Mouse (Mus musculus): ENCODE measurements around the gene Srrm3. TPM values are rescaled to one million over a fixed set of nuclear protein-coding genes. Genes with fewer than 3 reads are reported as not detected.

Srrm3 gene
- polyA plus RNA-seq (2015; fragmentation: Illumina TruSeq; extraction: RNeasy Lipid Tissue Mini Kit (QIAGEN cat#74804); ENCODE audit: insufficient read depth, low read depth, low replicate concordance), result 2.1 TPM

DNA sequence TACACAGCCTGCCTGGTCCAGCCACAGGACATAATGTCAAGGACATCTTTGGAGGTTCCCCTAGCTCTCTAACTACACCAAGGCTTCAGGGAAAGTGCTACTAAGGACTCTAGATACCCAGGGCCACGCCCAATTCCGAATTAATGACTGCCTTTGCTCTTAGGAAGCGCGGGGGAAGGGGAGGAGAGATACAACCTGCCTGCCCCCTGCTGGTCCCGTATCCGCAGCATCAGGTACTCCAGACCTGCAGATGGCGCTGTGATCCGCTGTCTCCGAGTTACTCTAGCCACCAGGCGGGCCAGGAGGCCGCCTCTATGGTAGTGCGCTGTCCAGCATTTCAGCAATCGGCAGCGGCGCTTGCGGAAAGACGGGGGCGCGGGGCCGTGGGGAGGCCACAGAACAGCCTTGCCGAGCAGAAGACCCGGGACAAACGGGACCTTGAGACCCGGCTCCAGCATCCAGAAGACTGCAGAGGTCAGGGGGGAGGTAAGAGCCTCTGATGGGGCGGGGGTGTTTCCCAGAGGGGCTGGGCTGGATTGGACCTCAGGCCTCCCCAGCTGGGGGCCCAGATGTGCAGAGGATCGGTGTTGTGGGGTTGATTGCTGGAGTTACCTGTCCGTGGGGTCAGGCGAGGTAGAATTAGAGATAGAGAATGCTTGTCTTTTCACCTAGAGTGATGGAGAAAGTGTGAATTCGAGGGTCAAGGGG lies at the start of gene Srrm3:
Gene Srrm3, plus strand, starts transcription at position 336 of the 708 bp plus-strand sequence.

DNA sequence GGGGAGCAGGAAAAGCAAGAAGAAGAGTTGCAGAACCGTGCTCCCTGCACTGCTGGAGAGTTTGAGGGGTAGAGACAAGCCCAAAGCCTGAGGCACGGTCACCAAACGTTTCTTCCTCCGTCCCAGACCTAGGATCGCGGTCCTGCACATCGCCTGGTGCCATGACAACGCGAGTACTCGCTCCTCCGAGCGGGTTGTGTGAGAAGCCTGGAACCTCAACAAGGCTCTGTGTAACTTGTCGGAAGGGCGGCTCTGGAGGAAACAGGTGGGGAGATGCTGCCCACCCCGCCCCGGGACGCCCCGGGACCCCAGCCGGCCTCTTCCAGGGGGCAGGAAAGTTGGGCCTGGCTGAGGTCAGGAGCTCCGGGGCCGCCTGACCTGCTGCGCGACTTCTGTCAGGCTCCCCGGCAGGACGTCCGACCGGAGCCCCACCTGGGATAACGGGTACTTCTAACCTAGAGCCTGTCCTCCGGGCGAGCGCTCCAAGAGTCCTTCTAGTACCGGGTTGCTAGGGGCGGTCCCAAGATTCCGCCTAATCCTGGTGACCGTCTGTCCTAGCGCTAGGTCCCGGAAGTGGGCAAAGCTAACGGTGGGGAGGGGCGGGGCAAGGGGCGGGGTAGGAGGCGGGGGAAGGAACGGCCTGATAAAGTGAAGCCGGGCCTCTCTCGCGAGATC lies 28.8 kb upstream of the Srrm3 start, which contains the start of gene Styxl1:
Gene Styxl1, minus strand, starts transcription at position 590 of the 675 bp plus-strand sequence.

DNA sequence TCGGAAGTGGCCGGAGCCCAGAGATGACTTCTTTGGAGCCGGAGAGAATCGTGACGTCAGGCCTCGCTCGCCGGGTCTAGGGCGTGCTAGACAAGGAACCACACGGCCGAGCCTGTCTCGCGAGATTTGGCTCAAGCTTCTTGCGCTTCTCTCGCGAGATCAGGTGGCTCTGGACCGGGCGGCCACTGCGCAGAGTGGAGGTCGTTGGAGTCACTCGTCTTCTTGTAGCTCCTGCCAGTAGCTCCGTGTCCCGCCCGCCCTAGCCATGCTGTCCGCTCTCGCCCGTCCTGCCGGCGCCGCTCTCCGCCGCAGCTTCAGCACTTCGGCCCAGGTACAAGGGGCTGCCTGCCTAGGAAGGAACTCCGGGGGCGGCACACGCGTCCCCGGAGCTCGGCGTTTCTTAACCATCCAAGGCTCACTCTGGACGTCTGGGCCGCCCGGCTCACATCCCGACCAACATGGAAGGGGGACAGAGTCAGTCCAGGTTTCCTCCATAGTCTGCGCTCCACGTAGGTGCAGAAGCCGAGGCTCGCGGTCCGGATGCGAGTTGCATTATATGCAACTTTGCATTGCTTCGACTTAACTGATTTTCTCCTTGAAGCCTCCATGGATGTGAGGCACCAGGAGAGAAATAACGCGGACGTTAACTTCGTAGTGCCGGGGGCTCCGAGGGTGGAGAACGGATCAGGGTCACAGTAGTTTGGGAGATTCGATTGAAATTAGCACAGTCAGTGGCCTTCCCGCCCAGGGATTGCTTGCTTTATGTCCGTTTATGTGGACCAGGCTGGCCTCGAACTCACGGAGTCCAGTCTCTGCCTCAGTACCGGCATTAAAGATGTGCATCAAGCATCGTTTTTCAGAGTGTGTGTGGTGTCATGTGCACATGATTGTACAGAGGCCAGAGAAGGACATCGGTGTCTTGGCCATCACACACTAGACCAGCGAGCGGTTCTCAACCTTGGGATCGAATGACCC lies 27.9 kb upstream of the Srrm3 start, which contains the start of gene Mdh2:
Gene Mdh2, plus strand, starts transcription at position 10 of the 975 bp plus-strand sequence.

DNA sequence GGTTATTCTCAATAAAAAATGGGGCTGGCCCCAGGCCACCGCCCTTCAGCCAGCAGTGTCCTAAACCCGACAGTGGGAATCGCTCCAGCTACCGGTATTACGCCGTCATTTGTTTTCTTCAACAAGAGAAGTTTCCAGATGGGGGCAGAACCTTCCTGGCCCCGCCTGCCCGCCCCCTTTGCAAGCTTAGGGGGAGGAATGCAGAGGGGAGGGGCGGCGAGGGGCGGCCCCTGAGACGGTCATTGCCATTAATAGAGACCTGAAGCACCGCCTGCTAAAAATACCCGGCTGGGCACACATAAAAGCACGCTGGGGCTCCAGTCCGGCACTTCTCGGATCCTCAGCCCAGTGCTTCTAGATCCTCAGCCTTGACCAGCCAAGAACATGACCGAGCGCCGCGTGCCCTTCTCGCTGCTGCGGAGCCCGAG lies 81.0 kb downstream of the Srrm3 start, which contains the start of gene Hspb1:
Gene Hspb1, plus strand, starts transcription at position 245 of the 428 bp plus-strand sequence.

Other genes starting within 250 kb of the Srrm3 start
- gene Ccl26, start 243.3 kb upstream of the Srrm3 start, polyA plus RNA-seq (2015; fragmentation: Illumina TruSeq; extraction: RNeasy Lipid Tissue Mini Kit (QIAGEN cat#74804); ENCODE audit: insufficient read depth, low read depth, low replicate concordance), result not detected
- gene Ccl24, start 233.8 kb upstream of the Srrm3 start, polyA plus RNA-seq (2015; fragmentation: Illumina TruSeq; extraction: RNeasy Lipid Tissue Mini Kit (QIAGEN cat#74804); ENCODE audit: insufficient read depth, low read depth, low replicate concordance), result 5.6 TPM
- gene Rhbdd2, start 174.3 kb upstream of the Srrm3 start, polyA plus RNA-seq (2015; fragmentation: Illumina TruSeq; extraction: RNeasy Lipid Tissue Mini Kit (QIAGEN cat#74804); ENCODE audit: insufficient read depth, low read depth, low replicate concordance), result 6.4 TPM
- 17.9 TPM for gene Por, start 136.9 kb upstream of the Srrm3 start, polyA plus RNA-seq (2015; fragmentation: Illumina TruSeq; extraction: RNeasy Lipid Tissue Mini Kit (QIAGEN cat#74804); ENCODE audit: insufficient read depth, low read depth, low replicate concordance)
- 12.6 TPM for gene Tmem120a, start 62.4 kb upstream of the Srrm3 start, polyA plus RNA-seq (2015; fragmentation: Illumina TruSeq; extraction: RNeasy Lipid Tissue Mini Kit (QIAGEN cat#74804); ENCODE audit: insufficient read depth, low read depth, low replicate concordance)
- not detected for gene Styxl1, start 28.5 kb upstream of the Srrm3 start, polyA plus RNA-seq (2015; fragmentation: Illumina TruSeq; extraction: RNeasy Lipid Tissue Mini Kit (QIAGEN cat#74804); ENCODE audit: insufficient read depth, low read depth, low replicate concordance)
- 44.9 TPM for gene Mdh2, start 28.4 kb upstream of the Srrm3 start, polyA plus RNA-seq (2015; fragmentation: Illumina TruSeq; extraction: RNeasy Lipid Tissue Mini Kit (QIAGEN cat#74804); ENCODE audit: insufficient read depth, low read depth, low replicate concordance)
- 56.9 TPM for gene Hspb1, start 81.0 kb downstream of the Srrm3 start, polyA plus RNA-seq (2015; fragmentation: Illumina TruSeq; extraction: RNeasy Lipid Tissue Mini Kit (QIAGEN cat#74804); ENCODE audit: insufficient read depth, low read depth, low replicate concordance)
- gene Ywhag, start 127.7 kb downstream of the Srrm3 start, polyA plus RNA-seq (2015; fragmentation: Illumina TruSeq; extraction: RNeasy Lipid Tissue Mini Kit (QIAGEN cat#74804); ENCODE audit: insufficient read depth, low read depth, low replicate concordance), result 17.9 TPM
- gene Ssc4d, start 167.6 kb downstream of the Srrm3 start, polyA plus RNA-seq (2015; fragmentation: Illumina TruSeq; extraction: RNeasy Lipid Tissue Mini Kit (QIAGEN cat#74804); ENCODE audit: insufficient read depth, low read depth, low replicate concordance), result 2.0 TPM
- gene Zp3, start 173.2 kb downstream of the Srrm3 start, polyA plus RNA-seq (2015; fragmentation: Illumina TruSeq; extraction: RNeasy Lipid Tissue Mini Kit (QIAGEN cat#74804); ENCODE audit: insufficient read depth, low read depth, low replicate concordance), result not detected
- 4.0 TPM for gene Dtx2, start 187.9 kb downstream of the Srrm3 start, polyA plus RNA-seq (2015; fragmentation: Illumina TruSeq; extraction: RNeasy Lipid Tissue Mini Kit (QIAGEN cat#74804); ENCODE audit: insufficient read depth, low read depth, low replicate concordance)
- 40.8 TPM for gene Upk3b, start 231.6 kb downstream of the Srrm3 start, polyA plus RNA-seq (2015; fragmentation: Illumina TruSeq; extraction: RNeasy Lipid Tissue Mini Kit (QIAGEN cat#74804); ENCODE audit: insufficient read depth, low read depth, low replicate concordance)
- gene Upk3bl, start 247.6 kb downstream of the Srrm3 start, polyA plus RNA-seq (2015; fragmentation: Illumina TruSeq; extraction: RNeasy Lipid Tissue Mini Kit (QIAGEN cat#74804); ENCODE audit: insufficient read depth, low read depth, low replicate concordance), result not detected